Mouse (Mus musculus) ovary, postnatal 10 days (tissue): ENCODE data around the gene Tbc1d10b.
"Not testable (repeated sequence)": the region's sequence is repeated elsewhere in the genome, so short reads cannot be mapped to it uniquely, and the experiment has no call there.

Experiments
- DNase-seq: peaks from one replicate; pipeline ENCODE4 v3.0.0; 2022; ENCODE audit warnings: low spot score

The Tbc1d10b gene

DNA sequence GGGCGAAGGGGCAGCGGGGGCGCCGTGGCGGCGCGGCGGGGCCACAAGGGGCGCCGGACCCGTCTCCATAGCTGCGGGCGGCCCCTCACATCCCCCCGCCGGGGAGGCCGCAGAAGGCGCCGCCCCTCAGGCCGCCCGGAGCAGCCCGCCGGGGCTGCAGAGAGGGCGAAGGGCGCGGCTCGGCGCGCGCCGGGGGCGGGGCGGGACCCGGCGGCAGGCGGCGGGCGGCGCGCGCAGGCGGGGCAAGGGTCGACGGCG is at the start of gene Tbc1d10b:
Tbc1d10b (minus strand) TSS at position 174 of the 258 bp plus-strand sequence.
- no peak for DNase-seq

DNA sequence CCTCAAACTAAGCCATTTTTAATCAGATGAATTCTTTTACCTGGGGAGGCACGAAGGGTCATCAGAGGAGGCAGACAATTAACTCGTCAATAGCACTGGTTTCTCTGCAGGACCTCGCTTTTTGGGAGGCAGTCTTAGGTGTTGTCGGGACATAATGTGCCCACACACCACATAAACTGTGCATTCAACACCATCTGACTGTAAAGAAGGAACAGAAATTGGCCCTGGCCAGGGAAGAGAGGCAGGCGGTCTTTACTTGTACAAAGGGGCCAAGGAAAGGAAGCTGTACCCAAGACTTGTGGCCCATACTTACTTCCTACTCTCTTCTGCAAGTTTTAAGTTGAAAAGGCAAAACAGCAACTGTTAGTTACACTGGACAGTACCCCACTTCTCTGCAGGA is 48.2 kb upstream of the Tbc1d10b start:
- no peak for DNase-seq

DNA sequence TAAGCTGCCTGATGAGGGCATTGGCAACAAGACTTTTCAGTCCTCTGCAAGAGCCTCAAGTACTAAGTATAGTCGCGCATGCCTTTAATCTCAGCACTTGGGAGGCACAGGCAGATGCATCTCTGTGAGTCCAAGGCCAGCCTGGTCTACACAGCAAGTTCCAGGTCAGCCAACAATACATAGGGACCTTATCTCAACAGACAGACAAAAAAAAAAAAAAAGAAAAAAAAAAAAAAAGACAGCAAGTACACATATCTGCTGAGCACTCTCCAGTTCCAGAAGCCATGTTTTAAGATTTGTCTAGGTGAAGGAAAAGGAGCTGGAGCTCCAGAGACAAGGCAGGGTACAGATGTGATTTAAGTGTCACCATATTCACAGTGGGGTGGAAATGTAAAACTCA is 47.7 kb upstream of the Tbc1d10b start:
- no peak for DNase-seq

DNA sequence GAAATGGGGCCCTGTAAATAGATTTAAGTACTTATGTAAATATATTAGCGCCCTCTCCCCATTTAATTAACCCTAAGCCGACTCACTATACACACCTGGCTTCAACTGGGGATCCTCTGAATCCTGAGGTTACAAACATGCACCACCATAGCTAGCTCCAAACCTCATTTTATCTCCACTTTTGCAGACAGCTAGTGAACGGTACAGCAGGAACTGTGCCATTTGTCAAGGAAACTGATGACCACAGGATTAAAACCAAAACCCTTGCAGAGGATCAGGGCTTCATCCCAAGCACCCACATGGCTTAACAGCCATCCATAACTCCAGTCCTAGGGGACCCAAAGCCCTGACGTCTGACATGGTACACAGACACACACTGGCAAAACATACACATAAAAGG is 46.7 kb upstream of the Tbc1d10b start:
- no peak for DNase-seq

DNA sequence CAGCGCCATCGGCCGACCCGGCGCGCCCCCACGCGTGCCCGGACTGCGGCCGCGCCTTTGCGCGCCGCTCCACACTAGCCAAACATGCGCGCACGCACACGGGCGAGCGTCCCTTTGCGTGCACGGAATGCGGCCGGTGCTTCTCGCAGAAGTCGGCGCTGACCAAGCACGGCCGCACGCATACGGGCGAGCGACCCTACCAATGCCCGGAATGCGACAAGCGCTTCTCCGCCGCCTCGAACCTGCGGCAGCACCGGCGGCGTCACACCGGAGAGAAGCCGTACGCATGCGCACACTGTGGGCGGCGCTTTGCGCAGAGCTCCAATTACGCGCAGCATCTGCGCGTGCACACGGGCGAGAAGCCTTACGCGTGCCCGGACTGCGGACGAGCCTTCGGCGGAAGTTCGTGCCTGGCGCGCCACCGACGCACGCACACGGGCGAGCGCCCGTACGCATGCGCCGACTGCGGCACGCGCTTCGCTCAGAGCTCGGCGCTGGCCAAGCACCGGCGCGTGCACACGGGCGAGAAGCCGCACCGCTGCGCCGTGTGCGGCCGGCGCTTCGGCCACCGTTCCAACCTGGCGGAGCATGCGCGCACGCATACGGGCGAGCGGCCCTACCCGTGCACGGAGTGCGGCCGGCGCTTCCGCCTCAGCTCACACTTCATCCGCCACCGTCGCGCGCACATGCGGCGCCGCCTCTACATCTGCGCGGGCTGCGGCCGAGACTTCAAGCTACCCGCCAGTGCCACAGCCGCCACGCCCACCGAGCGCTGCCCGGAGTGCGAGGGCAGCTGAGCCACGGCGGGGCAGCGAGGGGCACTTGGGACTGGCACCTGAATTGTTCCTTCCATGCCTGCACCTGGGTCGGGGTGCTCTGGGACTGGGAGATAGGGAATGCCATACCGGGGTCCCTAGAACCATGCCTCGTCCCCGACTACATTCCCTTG is 45.8 kb upstream of the Tbc1d10b start:
- peak; percentile 81 for DNase-seq

DNA sequence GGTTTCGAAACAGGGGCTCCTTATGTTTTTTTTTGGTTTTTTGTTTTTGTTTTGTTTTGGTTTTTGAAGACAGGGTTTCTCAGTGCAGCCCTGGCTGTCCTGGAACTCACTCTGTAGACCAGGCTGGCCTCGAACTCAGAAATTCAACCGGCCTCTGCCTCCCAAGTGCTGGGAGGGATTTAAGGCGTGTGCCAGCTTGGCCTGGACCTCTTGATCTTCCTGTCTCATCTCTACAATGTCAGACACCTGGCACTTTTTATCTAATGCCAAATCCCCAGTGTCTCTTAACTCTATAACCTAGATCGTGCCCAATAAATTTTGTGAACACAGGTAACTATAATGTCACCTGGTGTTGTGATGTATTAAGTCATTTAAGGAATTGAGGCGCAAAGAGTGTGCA is 45.1 kb upstream of the Tbc1d10b start:
- DNase-seq: no peak

DNA sequence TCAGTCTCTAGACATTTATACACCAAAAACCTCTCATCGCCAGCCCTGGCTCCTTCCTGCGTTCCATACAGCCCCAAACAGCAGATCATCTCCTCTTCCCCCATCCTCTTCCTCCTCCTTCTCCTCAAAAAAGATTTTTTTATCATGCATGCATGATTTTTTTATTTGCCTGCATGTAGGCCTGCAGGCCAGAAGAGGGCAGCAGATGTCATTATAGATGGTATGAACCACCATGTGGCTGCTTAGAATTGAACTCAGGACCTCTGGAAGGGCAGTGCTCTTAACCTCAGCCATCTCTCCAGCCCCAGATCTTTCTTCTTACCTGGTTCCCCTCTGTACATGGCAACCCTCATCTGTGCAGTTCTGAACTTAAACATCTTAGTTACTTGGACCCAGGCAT is 44.1 kb upstream of the Tbc1d10b start:
- no peak for DNase-seq

DNA sequence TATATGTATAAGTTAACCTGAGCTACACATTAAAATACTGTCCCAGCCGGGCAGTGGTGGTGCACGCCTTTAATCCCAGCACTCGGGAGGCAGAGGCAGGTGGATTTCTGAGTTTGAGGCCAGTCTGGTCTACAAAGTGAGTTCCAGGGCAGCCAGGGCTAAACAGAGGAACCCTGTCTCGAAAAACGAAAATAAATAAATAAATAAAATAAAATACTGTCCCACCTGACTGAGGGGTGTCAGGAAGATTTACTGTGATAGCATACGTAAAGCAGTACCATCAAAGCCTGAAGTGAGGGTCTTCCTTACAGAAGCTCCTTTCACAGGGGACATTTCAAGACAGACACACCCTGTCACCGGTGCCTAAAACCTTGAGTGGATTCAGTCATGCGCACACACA is 42.2 kb upstream of the Tbc1d10b start:
- DNase-seq: not testable (repeated sequence)

DNA sequence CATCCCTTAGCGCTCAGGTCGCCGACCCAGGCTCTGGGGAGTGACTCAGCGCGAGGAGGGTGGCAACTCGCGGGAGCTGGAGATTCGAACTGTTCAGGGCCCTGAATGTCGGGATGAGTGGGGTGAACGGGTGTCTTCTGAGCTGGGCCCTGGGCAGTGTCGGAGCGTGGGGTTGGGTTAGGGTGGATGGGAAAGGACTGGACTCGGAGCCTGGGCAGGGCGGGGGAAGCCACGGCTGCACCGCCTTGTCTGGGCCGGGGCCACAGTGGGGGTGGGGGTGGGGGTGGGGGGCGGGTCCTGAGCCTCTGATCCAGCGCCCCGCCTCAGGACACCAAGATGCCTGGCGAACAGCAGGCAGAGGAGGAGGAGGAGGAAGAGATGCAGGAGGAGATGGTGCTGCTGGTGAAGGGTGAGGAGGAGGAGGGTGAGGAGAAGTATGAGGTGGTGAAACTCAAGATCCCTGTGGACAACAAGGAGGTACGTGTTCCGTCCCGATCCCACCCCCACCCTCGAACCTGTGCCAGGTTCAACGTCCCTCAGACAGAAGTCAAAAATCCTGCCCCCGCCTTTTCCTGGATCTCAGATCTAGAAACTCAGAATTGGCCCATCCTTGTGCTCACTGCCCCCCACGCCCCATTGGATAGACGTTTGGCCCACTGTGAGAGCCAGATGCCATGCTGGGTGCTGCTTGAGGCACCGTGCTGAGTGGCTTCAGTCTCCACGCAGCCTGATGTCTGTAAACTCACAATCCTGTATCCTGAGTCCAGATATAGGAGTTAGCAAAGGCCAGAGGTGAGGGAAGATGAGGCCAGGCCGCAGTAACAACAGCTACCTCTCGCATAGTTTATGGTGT is 36.6 kb upstream of the Tbc1d10b start:
- DNase-seq: no peak

DNA sequence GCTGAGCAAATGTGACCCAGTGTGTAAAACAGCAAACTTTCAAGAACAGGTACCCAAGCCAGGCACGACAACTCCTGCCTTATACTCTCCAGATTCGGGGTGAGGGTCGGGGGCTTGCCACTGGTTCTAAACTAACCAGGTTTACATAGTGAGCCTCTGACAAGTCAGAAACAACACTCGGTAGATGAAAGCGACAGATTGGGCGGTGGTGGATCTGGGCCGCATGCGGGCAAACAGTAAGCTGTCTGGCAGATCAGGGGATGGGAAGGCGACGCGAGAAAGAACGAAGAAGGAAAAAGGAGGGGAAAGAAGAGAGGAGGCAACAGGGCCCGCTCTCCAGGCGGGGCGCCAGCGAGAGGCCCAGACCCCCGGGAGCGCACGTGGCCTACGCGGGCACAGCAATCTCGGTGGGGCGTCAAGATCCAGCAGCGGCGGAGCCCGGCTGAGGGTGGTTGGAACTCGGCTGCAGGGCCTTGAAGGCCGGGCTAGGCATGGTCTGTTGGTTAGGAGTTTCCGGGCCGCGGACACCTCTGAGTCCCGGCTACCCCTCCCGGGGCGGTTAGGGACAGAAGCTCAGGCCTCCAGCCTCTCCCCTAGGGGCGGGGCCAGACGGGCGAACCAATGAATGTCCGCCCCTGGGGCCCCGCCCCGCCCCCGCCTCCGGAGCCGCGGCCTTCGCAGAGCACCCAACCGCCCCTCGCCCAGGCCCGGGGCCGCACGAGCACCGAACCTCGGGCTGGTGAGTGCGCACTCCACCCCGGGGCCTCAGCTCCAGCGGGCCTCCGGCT is 35.8 kb upstream of the Tbc1d10b start, which contains the start of gene Zfp771:
Zfp771 (plus strand) TSS at position 405 of the 788 bp plus-strand sequence.
- DNase-seq: peak; percentile 84

DNA sequence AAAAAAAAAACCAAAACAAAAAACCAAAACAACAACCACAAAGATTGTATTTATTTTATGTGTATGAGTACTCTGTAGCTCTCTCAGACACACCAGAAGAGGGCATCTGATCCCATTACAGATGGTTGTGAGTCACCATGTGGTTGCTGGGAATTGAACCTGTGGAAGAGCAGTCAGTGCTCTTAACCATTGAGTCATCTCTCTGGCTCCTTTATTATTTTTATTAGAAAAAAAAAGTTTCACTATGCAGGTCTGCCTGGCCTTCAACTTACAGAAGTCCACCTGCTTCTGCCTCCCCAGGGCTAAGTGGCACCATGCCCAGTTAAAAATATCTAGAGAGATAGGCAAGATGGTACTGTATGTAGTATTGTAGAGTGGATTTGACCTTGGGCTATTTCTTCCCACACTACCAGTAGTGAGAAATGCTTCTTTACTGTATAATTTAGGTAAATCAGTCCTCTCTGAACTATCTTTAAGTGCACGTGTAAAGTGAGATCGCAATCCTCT is 35.1 kb upstream of the Tbc1d10b start:
- DNase-seq: no peak

DNA sequence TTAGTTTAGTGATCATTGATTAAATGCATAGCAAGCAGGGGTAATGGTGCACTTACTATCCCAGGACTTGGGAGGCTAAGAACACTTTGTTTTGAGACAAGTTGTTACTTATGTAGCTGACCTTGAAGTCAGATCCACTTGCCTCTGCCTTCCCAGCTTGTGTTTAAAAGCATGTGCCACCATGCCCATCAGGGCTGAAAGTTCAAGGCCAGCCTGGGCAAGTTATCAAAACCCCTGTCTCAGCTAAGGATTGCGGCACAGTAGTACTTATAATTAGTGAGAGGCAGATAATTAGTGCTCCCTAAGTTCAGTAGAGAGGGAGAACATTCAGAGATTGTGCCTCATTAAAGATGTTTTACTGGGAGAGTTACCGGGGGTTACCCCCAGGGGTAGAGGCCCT is 26.5 kb upstream of the Tbc1d10b start:
- no peak for DNase-seq

DNA sequence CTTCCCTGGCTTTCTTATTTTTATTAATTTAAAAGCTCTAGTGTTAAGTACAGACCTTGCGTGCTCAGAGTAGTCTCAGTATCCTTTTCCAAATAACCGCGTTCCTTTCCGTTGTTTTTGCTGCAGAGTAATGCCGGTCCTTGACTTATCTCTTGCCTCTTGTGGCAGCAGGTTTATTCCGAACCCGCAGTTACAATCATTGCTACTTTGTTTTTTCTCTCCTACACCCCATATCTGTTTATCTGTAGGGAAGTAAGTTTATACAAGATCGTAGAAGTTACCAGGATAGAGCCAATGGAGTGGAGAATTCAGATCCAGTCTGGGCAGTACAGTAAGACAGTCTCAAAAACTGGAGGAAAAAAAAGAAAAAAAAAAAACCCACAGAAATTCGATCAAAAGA is 25.5 kb upstream of the Tbc1d10b start:
- DNase-seq: no peak

DNA sequence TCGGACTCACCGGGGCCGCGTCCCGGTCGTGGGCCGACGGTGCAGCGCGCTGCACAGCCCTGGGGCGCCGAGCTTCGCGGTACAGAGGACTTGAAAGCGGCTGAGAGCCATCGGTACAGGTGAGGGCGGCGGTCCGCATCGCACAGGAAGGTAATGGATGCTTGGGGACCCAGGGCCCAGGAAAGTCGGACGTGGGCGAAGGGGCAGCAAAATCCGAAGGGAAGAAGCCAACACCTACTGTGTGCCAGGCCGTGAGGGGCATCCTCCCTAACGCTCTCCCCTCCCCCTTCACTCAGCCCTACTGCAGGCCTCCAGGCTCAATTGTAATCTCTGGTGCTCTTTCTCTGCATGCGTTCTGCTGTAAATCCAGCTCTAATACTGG is 25.1 kb upstream of the Tbc1d10b start:
- DNase-seq: no peak

DNA sequence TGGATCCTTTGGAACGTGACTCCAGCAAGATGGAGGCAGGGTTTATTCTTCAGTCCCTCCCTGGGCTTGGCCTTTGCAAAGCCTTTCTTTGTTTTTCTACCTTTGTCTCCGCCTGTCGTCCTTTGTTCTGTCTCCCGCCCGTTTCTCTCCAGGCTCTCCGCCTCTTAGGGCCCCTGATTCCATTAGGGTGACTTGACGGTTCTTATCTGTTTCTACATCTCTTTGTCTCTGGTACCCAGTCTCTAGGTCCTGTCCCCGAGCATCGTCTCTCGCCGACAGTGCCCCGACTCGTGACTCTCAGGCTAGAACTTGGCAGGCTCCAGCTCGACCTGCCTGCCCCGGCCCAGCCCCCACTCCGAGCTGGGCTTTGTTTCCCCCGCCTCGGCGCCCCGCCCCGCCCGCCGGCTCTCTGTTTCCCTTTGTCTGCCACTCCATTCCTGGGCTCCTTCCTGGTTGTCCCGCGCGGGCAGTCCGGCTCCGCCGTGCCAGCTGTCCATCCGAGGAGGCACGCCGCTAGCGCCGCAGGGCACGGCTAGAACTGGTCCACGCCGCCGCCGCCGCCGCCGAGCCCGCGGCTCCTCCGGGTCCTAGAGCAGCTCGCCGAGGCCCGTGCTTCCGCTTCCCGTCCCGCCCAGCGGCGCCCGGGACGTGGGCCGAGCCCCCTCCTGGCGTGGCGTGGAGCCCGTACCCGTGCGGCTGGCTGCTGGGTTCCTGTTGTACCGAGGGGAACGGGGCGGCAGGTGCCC is 24.5 kb upstream of the Tbc1d10b start, which contains the start of the genes Zfp553 and Sept1:
Zfp553 (plus strand) TSS at position 440 of the 746 bp plus-strand sequence.
Sept1 (minus strand) TSS at position 509 of the 746 bp plus-strand sequence.
- peak; percentile 85 for DNase-seq

DNA sequence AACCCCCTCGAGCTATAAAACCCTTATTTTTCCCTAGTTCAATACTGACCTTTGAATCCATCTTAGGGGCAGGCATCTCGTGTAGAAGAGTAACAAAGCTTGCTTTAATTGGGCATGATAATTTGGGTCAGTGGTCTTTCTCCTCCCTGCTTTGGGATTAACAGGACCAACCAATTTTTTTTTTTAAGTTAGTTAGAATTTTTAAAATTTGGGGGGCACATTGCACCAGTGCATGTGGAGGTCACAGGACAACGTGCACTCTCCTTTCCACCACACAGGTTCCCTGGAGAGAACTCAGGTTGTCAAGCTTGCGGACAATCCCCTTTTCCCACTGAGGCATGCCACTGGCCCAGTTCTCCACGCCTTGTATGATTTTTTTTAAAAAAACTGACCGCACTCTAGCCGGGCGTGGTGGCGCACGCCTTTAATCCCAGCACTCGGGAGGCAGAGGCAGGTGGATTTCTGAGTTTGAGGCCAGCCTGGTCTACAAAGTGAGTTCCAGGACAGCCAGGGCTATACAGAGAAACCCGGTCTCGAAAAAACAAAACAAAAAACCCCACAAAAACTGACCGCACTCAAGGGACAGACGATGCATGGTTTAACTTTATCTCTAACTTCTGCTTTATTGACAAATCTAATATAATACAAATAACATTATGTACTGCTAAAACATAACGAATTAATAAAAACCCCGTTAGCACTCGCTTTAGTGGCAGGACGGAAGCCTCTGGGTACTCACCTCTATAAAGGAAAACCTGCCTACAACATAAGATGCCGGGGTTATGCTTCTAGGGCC is 23.8 kb upstream of the Tbc1d10b start:
- no peak for DNase-seq

DNA sequence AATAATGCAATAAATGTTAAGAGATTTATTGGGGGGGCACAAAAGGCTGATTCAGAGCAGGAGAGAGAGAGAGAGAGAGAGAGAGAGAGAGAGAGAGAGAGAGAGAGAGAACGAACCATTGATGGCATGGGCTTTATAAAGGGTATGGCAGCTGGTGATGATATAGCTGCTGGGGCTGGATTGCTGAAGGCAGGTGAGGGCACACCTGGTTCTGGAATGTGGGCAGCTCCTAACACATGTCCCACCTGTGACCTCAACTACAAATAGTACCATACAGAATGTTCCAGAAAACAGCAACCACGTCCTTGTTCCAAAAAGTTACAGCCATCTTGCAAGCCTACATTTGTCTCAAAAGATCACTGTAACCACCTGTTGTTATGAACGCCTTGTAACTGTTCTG is 23.1 kb upstream of the Tbc1d10b start:
- no peak for DNase-seq

DNA sequence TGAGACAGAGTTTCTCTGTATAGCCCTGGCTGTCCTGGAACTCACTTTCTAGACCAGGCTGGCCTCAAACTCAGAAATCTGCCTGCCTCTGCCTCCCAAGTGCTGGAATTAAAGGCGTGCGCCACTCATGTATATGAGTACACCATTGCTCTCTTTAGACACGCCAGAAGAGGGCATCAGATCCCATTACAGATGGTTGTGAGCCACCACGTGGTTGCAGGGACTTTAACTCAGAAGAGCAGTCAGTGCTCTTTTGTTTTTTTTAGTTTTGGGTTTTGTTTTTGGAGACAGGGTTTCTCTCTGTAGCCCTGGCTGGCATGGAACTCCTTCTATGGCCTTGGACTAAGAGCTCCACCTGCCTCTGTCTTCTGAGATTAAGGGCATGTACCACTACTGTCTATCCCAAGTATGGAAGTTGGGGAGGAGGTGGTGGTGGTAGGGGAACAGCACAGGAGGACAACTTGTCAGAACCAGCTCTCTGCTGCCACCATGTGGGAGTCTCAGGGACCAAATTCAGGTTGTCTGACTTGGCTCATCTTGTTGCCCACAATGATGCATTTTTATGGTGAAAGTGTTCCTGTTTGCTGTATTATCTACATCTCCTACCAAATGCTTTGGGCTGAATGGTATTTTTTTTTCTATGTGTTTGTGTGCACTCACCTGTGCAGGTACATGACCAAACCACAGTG is 20.5 kb upstream of the Tbc1d10b start:
- peak; percentile 45 for DNase-seq

DNA sequence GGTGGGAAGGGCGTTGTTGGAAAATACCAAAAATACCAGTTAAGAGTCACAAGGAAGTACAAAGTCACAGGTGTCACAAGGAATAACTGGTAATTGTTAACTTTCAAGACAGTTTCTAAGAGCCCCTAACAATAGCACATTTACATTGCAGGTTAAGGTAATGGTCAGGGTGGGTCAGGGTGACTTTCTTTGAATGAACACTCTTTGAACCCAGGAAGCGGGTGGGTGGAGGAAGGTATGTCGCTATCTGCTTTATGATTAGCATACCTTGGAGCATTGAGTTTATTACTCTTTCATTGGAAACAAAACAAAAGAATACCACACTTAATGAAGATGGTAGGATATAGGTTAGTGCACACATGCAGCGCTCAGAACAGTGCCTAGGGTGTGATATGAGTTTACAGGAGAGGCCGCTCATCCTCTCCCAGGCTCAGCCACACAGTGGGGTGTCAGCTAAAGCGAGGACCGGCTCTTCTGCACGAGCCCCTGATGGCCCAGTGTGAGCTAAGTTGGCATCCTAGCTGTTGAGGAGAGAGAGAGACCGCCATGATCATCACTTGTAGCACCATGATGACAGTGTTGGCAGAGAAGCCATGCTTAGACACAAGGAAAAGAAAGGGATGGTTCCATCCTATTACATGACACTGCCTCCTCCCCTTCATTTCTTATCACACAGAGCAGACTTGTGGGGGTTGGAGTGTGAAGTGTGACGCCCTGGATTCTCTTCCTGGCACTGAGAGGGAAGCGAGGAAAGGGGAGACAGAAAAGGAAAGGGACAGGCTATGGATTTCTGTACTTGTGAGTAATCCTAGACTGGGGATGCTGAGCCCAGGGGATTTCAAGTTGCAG is 17.1 kb upstream of the Tbc1d10b start:
- no peak for DNase-seq
